Mouse (Mus musculus): ENCODE data around the gene Serac1.

DNA sequence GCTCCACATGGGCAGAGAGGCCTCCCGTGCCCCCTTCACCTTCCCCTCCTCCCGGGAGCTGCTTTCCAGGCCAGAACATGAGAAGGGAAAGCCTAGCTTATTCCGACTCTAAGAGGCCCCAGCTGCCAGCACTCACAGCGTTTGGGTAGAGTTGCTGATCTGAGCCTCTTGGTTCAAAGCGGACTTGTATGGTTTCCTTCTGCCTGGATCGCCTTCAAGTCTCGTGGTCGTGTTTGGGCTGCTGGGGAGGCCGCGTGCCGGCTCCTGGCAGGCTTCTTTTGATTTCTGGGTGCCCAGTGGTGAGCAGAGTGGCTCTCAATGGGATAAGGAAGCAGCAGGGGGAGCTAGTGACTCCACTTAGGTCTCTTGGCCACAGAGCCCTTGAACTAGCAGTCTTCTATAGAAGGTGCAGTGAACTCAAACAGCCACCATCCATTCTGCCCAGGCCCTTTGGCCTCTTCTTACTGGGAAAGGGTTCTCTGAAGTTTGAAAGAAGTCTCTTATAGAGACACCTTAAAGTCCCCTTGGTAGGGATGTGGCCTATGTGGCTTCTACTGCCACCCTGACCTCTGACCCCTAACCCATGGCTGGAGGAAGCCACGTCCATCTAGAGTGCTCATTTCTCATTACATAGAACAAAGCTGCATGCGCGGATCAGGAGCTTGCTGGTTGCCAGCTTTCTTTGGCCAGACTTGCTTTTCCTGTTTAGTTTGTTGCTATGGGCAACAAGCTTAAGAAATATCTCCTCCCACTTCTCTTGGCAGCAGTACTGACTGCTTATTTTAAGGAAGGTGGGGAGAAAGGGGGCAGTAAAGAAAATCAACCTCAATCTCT lies 73.7 kb downstream of the Serac1 start:
- TF ChIP-seq CTCF (IDR thresholded peaks at IDR 0.05; ENCODE audit: low read depth, low read length) (no peak; the same call in 1 of the 2 replicates), POLR2A (IDR thresholded peaks at IDR 0.05; ENCODE audit: borderline replicate concordance, low read depth, low read length) (no peak)
